Mouse (Mus musculus): ENCODE measurements around the gene Ss18l1.

Gene Ss18l1

GRCm38 (mm10) chr2:180041577-180042255, 593 bp upstream of the Ss18l1 start:
- DNase-seq, result peak; percentile 54

GRCm38 (mm10) chr2:180042858-180043515, 678 bp downstream of the Ss18l1 start:
- DNase-seq, result no peak

- peak; percentile 31 for DNase-seq
Measured at GRCm38 (mm10) chr2:180045283-180045682, 3.0 kb downstream of the Ss18l1 start.

GRCm38 (mm10) chr2:180047580-180047979, 5.3 kb downstream of the Ss18l1 start:
- DNase-seq, result no peak

- no peak for DNase-seq
Measured at GRCm38 (mm10) chr2:180047980-180048635, 5.8 kb downstream of the Ss18l1 start.

GRCm38 (mm10) chr2:180050986-180051385, 8.7 kb downstream of the Ss18l1 start:
- peak; percentile 86 for DNase-seq

- DNase-seq, result peak; percentile 52
Measured at GRCm38 (mm10) chr2:180051986-180052733, 9.9 kb downstream of the Ss18l1 start.

GRCm38 (mm10) chr2:180053001-180053400, 10.7 kb downstream of the Ss18l1 start:
- DNase-seq, result no peak

GRCm38 (mm10) chr2:180063338-180064131, 21.2 kb downstream of the Ss18l1 start:
- DNase-seq, result no peak

GRCm38 (mm10) chr2:180069770-180070480, 27.6 kb downstream of the Ss18l1 start:
- DNase-seq, result no peak

GRCm38 (mm10) chr2:180070481-180071453, 28.5 kb downstream of the Ss18l1 start, which contains the start of gene Mtg2:
TSS of gene Mtg2 (plus strand) at chr2:180070588.
- DNase-seq, result peak; percentile 93

- DNase-seq, result no peak
Measured at GRCm38 (mm10) chr2:180071671-180072070, 29.4 kb downstream of the Ss18l1 start.

GRCm38 (mm10) chr2:180072886-180073285, 30.6 kb downstream of the Ss18l1 start:
- peak; percentile 58 for DNase-seq

- DNase-seq, result no peak
Measured at GRCm38 (mm10) chr2:180077622-180078021, 35.3 kb downstream of the Ss18l1 start.

- no peak for DNase-seq
Measured at GRCm38 (mm10) chr2:180080680-180081079, 38.4 kb downstream of the Ss18l1 start.

- no peak for DNase-seq
Measured at GRCm38 (mm10) chr2:180083063-180083462, 40.8 kb downstream of the Ss18l1 start.

- no peak for DNase-seq
Measured at GRCm38 (mm10) chr2:180084565-180084964, 42.3 kb downstream of the Ss18l1 start.

GRCm38 (mm10) chr2:180085926-180086636, 43.8 kb downstream of the Ss18l1 start:
- DNase-seq, result no peak

- no peak for DNase-seq
Measured at GRCm38 (mm10) chr2:180086637-180087027, 44.3 kb downstream of the Ss18l1 start.

GRCm38 (mm10) chr2:180087472-180087871, 45.2 kb downstream of the Ss18l1 start:
- no peak for DNase-seq

Measured in thymus, postnatal 25 days (tissue).